Mouse (Mus musculus) layer of hippocampus, adult 8-10 months (tissue): ENCODE measurements around the gene Cmpk1. TPM values are rescaled to one million over a fixed set of nuclear protein-coding genes. Genes with fewer than 3 reads are reported as not detected.

ENCODE experiments used
- total RNA-seq, 4 experiments: library from RNA; stranded (reverse); gene quantifications; 2 replicates each; pipeline ENCODE4 v1.2.4; 2022

Cmpk1 gene
- total RNA-seq, 4 experiments from 2014 or later = 56.4 to 59.9 (median 57.4) TPM

Other genes starting within 250 kb of the Cmpk1 start
- gene Gm12830, start 165.5 kb downstream of the Cmpk1 start, total RNA-seq = not detected
- gene Foxd2, start 78.4 kb downstream of the Cmpk1 start, total RNA-seq = under 1 TPM; 0.35 to 0.52 (median 0.39) TPM
- gene Foxe3, start 61.2 kb downstream of the Cmpk1 start, total RNA-seq = not detected
- gene Stil, start 12.9 kb upstream of the Cmpk1 start, total RNA-seq = under 1 TPM in 3 of 4 experiments, not detected in 1; 0.12 to 0.54 (median 0.20) TPM
- gene Tal1, start 69.2 kb upstream of the Cmpk1 start, total RNA-seq = 1 to 10 TPM; 1.1 to 2.6 (median 1.7) TPM
- 1 to 10 TPM in 1 of 4 experiments, under 1 TPM in 3; 0.54 to 1.5 (median 0.74) TPM for gene Pdzk1ip1, start 101.5 kb upstream of the Cmpk1 start, total RNA-seq
- 1 to 10 TPM; 8.1 to 8.9 (median 8.5) TPM for gene Cyp4x1, start 147.0 kb upstream of the Cmpk1 start, total RNA-seq